Mouse (Mus musculus): ENCODE results near the gene BC029722. TPM values are rescaled to one million over a fixed set of nuclear protein-coding genes. Genes with fewer than 3 reads are reported as not detected.

The BC029722 gene
- polyA plus RNA-seq, 1 experiment from 2014 or later, result 19.4 TPM

DNA sequence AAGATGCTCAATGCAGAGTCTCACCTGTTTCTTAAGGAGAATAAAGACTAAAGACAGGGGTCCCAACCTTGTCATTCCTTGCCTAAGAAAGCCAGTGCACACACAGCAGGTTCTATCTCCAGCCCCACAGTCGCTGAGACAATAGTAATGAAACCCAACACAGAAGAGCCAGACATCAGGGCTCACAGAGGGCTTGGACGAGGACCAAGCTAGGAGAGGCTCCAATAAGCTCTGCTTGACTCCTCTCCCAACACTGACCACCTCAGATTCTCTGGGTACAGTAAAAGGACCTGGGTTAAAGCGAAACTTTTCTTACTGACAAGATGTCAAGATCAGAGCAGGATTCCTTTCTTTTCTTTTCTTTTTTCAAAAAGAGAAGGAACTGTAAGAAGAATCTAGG lies 20.6 kb downstream of the BC029722 start:
- H3K9me3 ChIP-seq (ENCODE audit: control insufficient read depth, low read length), result no peaks in the 10 kb centered on the region
- no peaks in the 10 kb centered on the region for H3K27me3 ChIP-seq (ENCODE audit: control insufficient read depth, insufficient read depth, low read depth, low read length)
- no peak overlapping the region for H3K4me2 ChIP-seq (ENCODE audit: low read depth, low read length)
- 53% methylated on average over 3 of the region's 3 CpGs for WGBS
- H3K36me3 ChIP-seq (ENCODE audit: control insufficient read depth, insufficient read depth, low read length), result no peaks in the 10 kb centered on the region
- no peak overlapping the region for H3K9ac ChIP-seq (ENCODE audit: low read length)
- no peak for ATAC-seq (ENCODE audit: low read depth)
- H3K4me1 ChIP-seq (replicated peaks; ENCODE audit: control insufficient read depth, insufficient read depth, low read length), result no peaks in the 10 kb centered on the region
- no peak overlapping the region for H3K4me3 ChIP-seq (ENCODE audit: low read length)
- no peak overlapping the region for H3K27ac ChIP-seq (ENCODE audit: low read length)

DNA sequence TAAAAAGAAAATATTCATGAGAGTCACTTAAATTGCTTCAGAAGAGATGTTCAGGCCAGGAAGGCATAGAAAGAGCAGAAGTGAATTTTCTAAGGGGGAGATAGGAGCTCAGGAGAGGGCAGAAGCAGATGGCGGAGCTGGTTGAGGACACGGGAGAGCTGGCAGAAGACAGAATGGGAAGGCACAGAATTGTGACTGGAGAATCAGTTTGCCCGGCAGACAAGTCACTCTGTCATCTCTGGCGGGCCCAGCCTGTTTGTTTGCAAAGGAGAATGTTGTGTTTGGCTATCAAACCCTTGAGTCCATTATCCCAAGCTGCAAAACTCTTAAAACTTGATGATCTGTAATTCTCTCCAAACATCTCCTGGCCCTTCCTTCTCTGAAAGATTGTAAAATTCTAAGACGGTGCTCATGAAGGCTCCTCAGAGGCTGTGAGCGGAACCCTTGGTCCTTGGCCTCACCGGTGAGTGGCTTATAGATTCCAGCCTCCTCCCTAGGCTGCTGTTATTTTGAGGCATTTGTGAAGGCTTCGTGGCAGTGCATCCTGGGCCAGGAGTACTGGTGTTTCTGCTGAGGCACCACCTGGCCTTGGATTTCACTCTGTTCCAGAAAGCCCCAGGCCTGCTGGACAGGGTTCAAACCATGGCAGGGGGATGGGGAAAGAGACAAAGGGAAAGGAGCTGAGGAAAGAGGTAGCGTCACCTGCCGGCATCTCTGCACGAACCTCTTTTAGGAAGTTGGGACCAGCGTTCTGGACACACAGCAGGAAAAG lies 24.4 kb downstream of the BC029722 start:
- Histone ChIP-seq H3K27ac (ENCODE audit: low read length) (no peak overlapping the region), H3K9me3 (ENCODE audit: control insufficient read depth, low read length) (no peaks in the 10 kb centered on the region), H3K27me3 (ENCODE audit: control insufficient read depth, insufficient read depth, low read depth, low read length) (no peaks in the 10 kb centered on the region), H3K36me3 (ENCODE audit: control insufficient read depth, insufficient read depth, low read length) (no peaks in the 10 kb centered on the region), H3K9ac (ENCODE audit: low read length) (no peak overlapping the region), H3K4me1 (replicated peaks; ENCODE audit: control insufficient read depth, insufficient read depth, low read length) (no peaks in the 10 kb centered on the region), H3K4me2 (ENCODE audit: low read depth, low read length) (no peak overlapping the region), H3K4me3 (ENCODE audit: low read length) (no peak overlapping the region)
- WGBS, result 75% methylated on average over 12 of the region's 12 CpGs
- no peak for ATAC-seq (ENCODE audit: low read depth)

DNA sequence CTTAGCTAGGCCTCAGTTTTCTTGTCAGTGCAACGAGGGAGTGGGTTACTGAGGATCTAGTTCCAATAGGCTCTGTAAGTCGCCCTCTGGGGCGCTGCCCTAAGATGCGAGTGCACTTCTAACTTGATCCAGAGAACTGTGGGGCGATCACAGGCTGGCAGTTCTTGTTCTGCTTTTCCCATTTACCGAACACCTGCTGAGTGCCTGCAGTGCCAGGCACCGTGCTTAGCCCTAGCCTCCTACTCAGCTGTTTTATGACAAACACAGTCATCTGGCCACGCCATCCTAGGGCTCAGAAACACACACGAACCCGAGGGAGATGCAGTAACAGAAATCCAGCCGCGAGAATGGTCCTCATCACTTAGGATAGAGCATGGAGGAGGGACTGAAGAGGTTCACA lies 26.3 kb downstream of the BC029722 start:
- no peak overlapping the region for H3K4me3 ChIP-seq (ENCODE audit: low read length)
- no peak overlapping the region for H3K9ac ChIP-seq (ENCODE audit: low read length)
- H3K4me2 ChIP-seq (ENCODE audit: low read depth, low read length), result no peak overlapping the region
- ATAC-seq (ENCODE audit: low read depth), result no peak
- no peaks in the 10 kb centered on the region for H3K9me3 ChIP-seq (ENCODE audit: control insufficient read depth, low read length)
- 31% methylated on average over 12 of the region's 12 CpGs for WGBS
- no peaks in the 10 kb centered on the region for H3K36me3 ChIP-seq (ENCODE audit: control insufficient read depth, insufficient read depth, low read length)
- no peaks in the 10 kb centered on the region for H3K4me1 ChIP-seq (replicated peaks; ENCODE audit: control insufficient read depth, insufficient read depth, low read length)
- no peaks in the 10 kb centered on the region for H3K27me3 ChIP-seq (ENCODE audit: control insufficient read depth, insufficient read depth, low read depth, low read length)
- no peak overlapping the region for H3K27ac ChIP-seq (ENCODE audit: low read length)

DNA sequence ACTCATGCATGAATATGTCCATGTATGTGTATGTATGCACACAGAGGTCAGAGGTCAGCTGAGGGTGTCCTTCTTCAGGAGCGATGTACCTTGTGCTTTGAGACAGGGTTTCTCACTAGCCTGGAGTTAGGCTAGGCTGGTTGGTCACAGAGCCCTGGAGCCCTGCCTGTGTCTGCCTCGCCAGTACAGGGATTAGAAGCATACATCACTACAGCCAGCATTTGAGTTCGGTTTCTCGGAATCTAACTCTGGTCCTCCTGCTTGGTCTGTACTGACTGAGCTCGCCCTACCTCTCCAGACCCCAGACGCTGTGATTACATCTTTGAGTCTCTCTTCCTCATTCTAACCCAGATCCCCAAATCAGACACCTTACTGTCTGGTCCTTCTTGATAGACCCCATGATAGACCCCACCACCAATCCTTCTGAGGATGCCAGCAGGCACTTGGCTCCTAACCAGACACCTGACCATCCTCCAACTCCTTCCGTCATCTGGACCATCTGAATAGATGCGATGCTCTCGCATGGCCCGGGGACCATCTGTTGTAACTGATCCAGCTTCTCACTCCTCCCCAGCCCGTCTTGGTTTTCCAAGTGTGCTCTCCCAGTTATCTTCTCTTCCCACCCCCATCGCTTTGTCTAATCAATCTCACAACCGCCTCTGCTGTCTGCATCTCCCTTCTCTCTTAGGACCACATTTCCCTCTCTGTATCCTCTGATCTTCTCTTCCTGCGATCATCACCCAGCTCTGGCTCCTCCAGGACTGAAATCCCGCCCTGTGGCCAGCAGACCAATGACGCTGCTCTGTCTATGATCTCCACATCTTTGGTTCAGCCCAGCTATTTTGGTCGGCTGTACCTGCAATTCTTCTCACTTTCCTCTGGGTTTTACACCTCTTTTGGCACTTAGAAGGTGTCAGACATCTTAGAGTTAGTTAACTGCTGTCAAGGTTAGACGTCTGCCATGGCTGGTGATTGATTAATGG lies 31.0 kb downstream of the BC029722 start:
- no peak overlapping the region for H3K4me2 ChIP-seq (ENCODE audit: low read depth, low read length)
- H3K27me3 ChIP-seq (ENCODE audit: control insufficient read depth, insufficient read depth, low read depth, low read length), result no peaks in the 10 kb centered on the region
- no peak overlapping the region for H3K27ac ChIP-seq (ENCODE audit: low read length)
- 57% methylated on average over 18 of the region's 18 CpGs for WGBS
- no peaks in the 10 kb centered on the region for H3K36me3 ChIP-seq (ENCODE audit: control insufficient read depth, insufficient read depth, low read length)
- ATAC-seq (ENCODE audit: low read depth), result no peak
- no peaks in the 10 kb centered on the region for H3K4me1 ChIP-seq (replicated peaks; ENCODE audit: control insufficient read depth, insufficient read depth, low read length)
- H3K9me3 ChIP-seq (ENCODE audit: control insufficient read depth, low read length), result no peaks in the 10 kb centered on the region
- no peak overlapping the region for H3K9ac ChIP-seq (ENCODE audit: low read length)
- no peak overlapping the region for H3K4me3 ChIP-seq (ENCODE audit: low read length)

DNA sequence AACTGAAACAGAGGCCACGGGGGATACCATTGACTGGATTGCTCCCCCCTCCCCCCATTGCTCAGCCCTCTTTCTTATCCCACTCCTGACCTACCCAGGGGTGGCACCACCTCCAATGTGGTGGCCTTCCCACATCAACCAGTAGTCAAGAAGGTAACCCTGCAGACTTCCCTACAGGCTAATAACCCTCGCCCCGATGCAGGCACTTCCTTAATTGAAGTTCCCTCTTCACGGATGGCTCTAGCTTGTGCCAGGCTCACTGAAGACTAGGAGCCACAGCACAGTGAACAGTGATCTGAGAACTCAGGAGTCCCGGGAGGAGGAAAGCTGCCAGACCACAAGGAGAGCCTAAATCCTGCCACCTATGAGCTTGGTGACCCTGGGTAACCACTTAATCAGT lies 32.3 kb downstream of the BC029722 start:
- Histone ChIP-seq H3K27ac (ENCODE audit: low read length) (no peak overlapping the region), H3K4me3 (ENCODE audit: low read length) (no peak overlapping the region), H3K4me1 (replicated peaks; ENCODE audit: control insufficient read depth, insufficient read depth, low read length) (no peaks in the 10 kb centered on the region), H3K36me3 (ENCODE audit: control insufficient read depth, insufficient read depth, low read length) (no peaks in the 10 kb centered on the region), H3K4me2 (ENCODE audit: low read depth, low read length) (no peak overlapping the region), H3K9me3 (ENCODE audit: control insufficient read depth, low read length) (no peaks in the 10 kb centered on the region), H3K27me3 (ENCODE audit: control insufficient read depth, insufficient read depth, low read depth, low read length) (no peaks in the 10 kb centered on the region), H3K9ac (ENCODE audit: low read length) (no peak overlapping the region)
- WGBS, result 70% methylated on average over 5 of the region's 5 CpGs
- no peak for ATAC-seq (ENCODE audit: low read depth)

DNA sequence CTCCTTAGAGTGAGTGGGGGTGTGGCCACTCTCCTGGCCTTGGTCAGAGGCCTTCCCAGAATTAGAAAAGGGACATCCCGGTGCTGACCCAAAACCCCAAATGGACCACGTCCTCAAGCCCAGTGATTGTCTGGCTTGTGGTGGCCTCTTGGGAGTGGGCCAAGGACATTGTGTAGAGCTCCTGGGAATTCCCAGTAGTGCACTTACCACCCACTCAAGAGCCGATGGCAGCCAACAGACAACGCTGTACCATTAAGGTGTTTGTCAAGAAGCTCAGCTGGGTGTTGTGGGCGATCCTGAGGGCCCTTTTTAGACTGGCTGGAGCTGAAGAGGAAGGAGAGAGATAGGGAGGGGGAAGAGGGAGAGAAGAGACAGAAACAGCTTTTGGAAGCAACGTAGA lies 34.7 kb downstream of the BC029722 start:
- 60% methylated on average over 6 of the region's 6 CpGs for WGBS
- H3K27me3 ChIP-seq (ENCODE audit: control insufficient read depth, insufficient read depth, low read depth, low read length), result no peaks in the 10 kb centered on the region
- H3K9ac ChIP-seq (ENCODE audit: low read length), result no peak overlapping the region
- H3K9me3 ChIP-seq (ENCODE audit: control insufficient read depth, low read length), result no peaks in the 10 kb centered on the region
- H3K27ac ChIP-seq (ENCODE audit: low read length), result no peak overlapping the region
- ATAC-seq (ENCODE audit: low read depth), result no peak
- no peaks in the 10 kb centered on the region for H3K4me1 ChIP-seq (replicated peaks; ENCODE audit: control insufficient read depth, insufficient read depth, low read length)
- H3K4me2 ChIP-seq (ENCODE audit: low read depth, low read length), result no peak overlapping the region
- H3K4me3 ChIP-seq (ENCODE audit: low read length), result no peak overlapping the region
- no peaks in the 10 kb centered on the region for H3K36me3 ChIP-seq (ENCODE audit: control insufficient read depth, insufficient read depth, low read length)

DNA sequence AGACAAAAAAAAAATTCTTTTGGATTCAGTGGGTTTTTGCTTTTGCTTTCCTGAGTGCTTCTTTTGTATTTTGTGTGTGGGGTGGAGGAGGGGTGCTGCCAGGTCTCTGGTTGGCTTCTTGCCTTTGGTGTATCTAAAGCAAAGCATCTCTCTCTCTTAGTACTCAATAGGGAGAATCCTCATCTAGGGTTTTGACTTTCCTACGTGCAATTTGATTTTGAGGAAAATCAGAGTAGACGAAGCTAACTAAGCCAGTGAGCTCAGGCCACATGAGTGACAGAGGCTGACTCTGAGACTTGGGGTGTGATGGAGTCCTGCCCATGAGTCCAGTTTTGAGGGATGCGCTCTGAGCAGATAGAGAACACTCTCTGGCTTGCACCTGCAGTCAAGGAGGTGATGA lies 39.7 kb downstream of the BC029722 start:
- no peak for ATAC-seq (ENCODE audit: low read depth)
- no peak overlapping the region for H3K27ac ChIP-seq (ENCODE audit: low read length)
- no peak overlapping the region for H3K4me2 ChIP-seq (ENCODE audit: low read depth, low read length)
- 78% methylated on average over 3 of the region's 3 CpGs for WGBS
- H3K4me3 ChIP-seq (ENCODE audit: low read length), result no peak overlapping the region
- no peak overlapping the region for H3K9ac ChIP-seq (ENCODE audit: low read length)
- H3K9me3 ChIP-seq (ENCODE audit: control insufficient read depth, low read length), result no peaks in the 10 kb centered on the region
- no peaks in the 10 kb centered on the region for H3K36me3 ChIP-seq (ENCODE audit: control insufficient read depth, insufficient read depth, low read length)
- H3K4me1 ChIP-seq (replicated peaks; ENCODE audit: control insufficient read depth, insufficient read depth, low read length), result peaks cover 4% of the 10 kb centered on the region; the same call in 1 of the 2 replicates
- peaks cover 32% of the 10 kb centered on the region for H3K27me3 ChIP-seq (ENCODE audit: control insufficient read depth, insufficient read depth, low read depth, low read length)

DNA sequence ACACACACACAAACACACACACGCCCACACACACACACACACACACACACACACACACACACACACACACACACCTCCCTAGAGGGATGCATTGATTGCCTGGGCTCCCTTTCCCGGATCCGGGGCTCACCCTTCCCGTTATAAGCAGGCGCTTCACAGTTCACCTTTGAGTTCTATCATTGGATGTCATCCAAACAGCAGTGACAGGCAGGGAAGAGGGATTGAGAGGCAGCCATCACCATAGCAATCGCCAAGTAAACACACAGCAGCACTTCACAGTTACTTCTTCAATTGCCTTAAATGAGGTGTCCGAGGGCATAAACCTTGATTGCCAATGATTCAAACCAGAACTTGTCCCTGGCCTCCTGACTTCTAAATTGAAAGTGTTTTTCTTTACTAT lies 40.2 kb downstream of the BC029722 start:
- 22% methylated on average over 6 of the region's 7 CpGs for WGBS
- peaks cover 4% of the 10 kb centered on the region; the same call in 1 of the 2 replicates for H3K4me1 ChIP-seq (replicated peaks; ENCODE audit: control insufficient read depth, insufficient read depth, low read length)
- no peak overlapping the region for H3K4me2 ChIP-seq (ENCODE audit: low read depth, low read length)
- no peak overlapping the region for H3K4me3 ChIP-seq (ENCODE audit: low read length)
- no peak overlapping the region for H3K27ac ChIP-seq (ENCODE audit: low read length)
- H3K36me3 ChIP-seq (ENCODE audit: control insufficient read depth, insufficient read depth, low read length), result no peaks in the 10 kb centered on the region
- no peaks in the 10 kb centered on the region for H3K9me3 ChIP-seq (ENCODE audit: control insufficient read depth, low read length)
- peaks cover 35% of the 10 kb centered on the region for H3K27me3 ChIP-seq (ENCODE audit: control insufficient read depth, insufficient read depth, low read depth, low read length)
- no peak overlapping the region for H3K9ac ChIP-seq (ENCODE audit: low read length)
- no peak for ATAC-seq (ENCODE audit: low read depth)

DNA sequence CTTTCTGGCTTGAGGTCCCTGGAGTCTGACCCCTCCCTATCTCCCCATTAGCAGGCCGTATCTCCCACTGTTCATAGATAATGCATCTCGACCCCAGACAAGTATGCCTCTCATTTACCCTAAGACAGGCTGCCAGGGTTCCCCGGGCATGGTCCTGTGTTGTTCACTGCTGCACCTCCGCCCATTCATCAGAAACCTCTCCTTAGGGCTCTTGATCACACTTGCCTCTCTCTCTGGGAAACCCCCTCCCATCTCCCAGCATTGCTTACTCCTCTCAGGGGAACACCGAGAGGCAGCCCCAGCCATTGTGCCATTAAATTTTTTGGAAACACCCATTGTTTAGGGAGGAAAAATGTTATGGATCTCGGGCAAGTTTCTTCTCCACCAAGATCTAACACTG lies 41.2 kb downstream of the BC029722 start:
- no peak overlapping the region for H3K9ac ChIP-seq (ENCODE audit: low read length)
- peaks cover 45% of the 10 kb centered on the region for H3K27me3 ChIP-seq (ENCODE audit: control insufficient read depth, insufficient read depth, low read depth, low read length)
- H3K36me3 ChIP-seq (ENCODE audit: control insufficient read depth, insufficient read depth, low read length), result no peaks in the 10 kb centered on the region
- no peaks in the 10 kb centered on the region for H3K9me3 ChIP-seq (ENCODE audit: control insufficient read depth, low read length)
- no peak overlapping the region for H3K4me2 ChIP-seq (ENCODE audit: low read depth, low read length)
- H3K4me1 ChIP-seq (replicated peaks; ENCODE audit: control insufficient read depth, insufficient read depth, low read length), result peaks cover 4% of the 10 kb centered on the region; the same call in 1 of the 2 replicates
- no peak for ATAC-seq (ENCODE audit: low read depth)
- H3K4me3 ChIP-seq (ENCODE audit: low read length), result no peak overlapping the region
- no peak overlapping the region for H3K27ac ChIP-seq (ENCODE audit: low read length)
- WGBS, result 58% methylated on average over 6 of the region's 6 CpGs

Measured in lung, embryonic 16.5 days (tissue).